Mouse (Mus musculus) E14TG2a.4 (cell line): ENCODE measurements at regions not wholly inside any gene's neighbourhood (a gene's known extent, or its start where the extent isn't known, plus 50 kb on each side); places are given as distances from the start of the nearest gene placed in this dataset.

Experiments used
- H3K27me3 ChIP-seq: 2 replicates; pipeline ENCODE4 v1.6.1; 2014; ENCODE audit warnings: low read length, control low read depth; ENCODE audit not compliant: insufficient read depth
- H3K36me3 ChIP-seq: 2 replicates; pipeline ENCODE4 v1.6.1; 2014; ENCODE audit warnings: low read length, control low read depth; ENCODE audit not compliant: insufficient read depth
- H3K4me1 ChIP-seq: replicated peaks from 2 replicates; pipeline ENCODE4 v1.6.1; 2014; ENCODE audit warnings: low read depth, low read length, control low read depth
- H3K4me3 ChIP-seq: replicated peaks from 2 replicates; pipeline ENCODE4 v1.5.1; 2014; ENCODE audit warnings: mild to moderate bottlenecking, low read length
- H3K9me3 ChIP-seq: 2 replicates; pipeline ENCODE4 v1.6.1; 2014; ENCODE audit warnings: low read length, control low read depth
- CTCF ChIP-seq: conservative IDR thresholded peaks from 2 replicates; pipeline ENCODE4 v1.5.1; 2014; ENCODE audit warnings: low read length
- NANOG ChIP-seq: IDR thresholded peaks from 2 replicates; pipeline ENCODE4 v1.6.1; 2014; ENCODE audit warnings: borderline replicate concordance, low read length, mixed read lengths
- POU5F1 ChIP-seq: IDR thresholded peaks from 2 replicates; pipeline ENCODE4 v1.6.1; 2014; ENCODE audit warnings: low read length, borderline replicate concordance

DNA sequence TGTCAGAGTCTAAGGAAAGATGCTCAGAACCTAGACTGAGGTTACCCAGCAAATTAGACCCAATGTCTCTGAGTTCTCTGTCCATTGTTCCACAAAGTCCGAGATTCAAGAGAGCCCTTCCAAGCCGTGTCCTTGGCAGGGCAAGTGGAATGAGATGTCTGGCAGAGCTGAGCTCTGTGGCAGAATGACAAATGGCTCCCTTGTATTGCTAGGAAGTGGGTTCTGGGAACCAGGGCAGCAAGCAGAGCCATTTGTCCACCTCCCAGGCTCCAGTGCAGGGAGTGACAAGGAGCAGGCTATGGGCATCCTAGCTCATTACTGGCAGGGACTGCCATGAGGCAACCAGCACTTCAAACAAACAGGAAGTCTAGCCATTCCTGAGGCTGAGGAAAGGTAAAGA is 206.3 kb upstream of the Nlrp1b start:
- peaks cover 23% of the 10 kb centered on the region for H3K9me3 ChIP-seq
- TF ChIP-seq NANOG (no peak), CTCF (no peak), POU5F1 (no peak)

DNA sequence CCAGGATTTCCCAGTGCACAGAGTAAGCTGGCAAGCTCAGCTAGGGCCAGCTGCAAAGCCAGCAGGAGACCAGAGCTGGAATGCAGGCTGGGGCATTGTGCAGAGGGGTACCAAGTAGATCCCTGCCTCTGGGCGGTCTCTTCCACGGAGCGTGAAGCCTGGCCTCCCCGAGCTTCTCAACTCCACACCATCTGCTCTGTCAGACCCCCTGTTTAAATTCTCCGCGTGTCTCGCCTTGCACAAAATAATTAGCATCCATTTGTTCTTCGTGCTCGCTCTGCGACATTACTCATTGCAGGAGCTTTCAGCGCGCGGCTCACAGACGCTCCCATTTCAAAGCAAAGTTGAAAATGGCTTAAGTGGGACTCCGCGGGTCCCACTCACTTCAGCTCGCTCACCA is 209.3 kb upstream of the Nlrp1b start:
- H3K36me3 ChIP-seq: no peaks in the 10 kb centered on the region
- H3K9me3 ChIP-seq: peaks cover 23% of the 10 kb centered on the region
- peaks cover 16% of the 10 kb centered on the region; the same call in 1 of the 2 replicates for H3K27me3 ChIP-seq
- H3K4me3 ChIP-seq: no peak overlapping the region; the same call in 1 of the 2 replicates
- H3K4me1 ChIP-seq: 0 out of 2 replicates have a peak, but pooled peaks cover 6% of the 10 kb centered on the region
- TF ChIP-seq NANOG (no peak), POU5F1 (no peak), CTCF (no peak)

More for the DNA sequence above, 206.3 kb upstream of the Nlrp1b start:
- 0 out of 2 replicates have a peak, but pooled peaks cover 8% of the 10 kb centered on the region for H3K4me1 ChIP-seq
- H3K4me3 ChIP-seq: no peak overlapping the region
- H3K36me3 ChIP-seq: no peaks in the 10 kb centered on the region
- peaks cover 16% of the 10 kb centered on the region; the same call in 1 of the 2 replicates for H3K27me3 ChIP-seq

DNA sequence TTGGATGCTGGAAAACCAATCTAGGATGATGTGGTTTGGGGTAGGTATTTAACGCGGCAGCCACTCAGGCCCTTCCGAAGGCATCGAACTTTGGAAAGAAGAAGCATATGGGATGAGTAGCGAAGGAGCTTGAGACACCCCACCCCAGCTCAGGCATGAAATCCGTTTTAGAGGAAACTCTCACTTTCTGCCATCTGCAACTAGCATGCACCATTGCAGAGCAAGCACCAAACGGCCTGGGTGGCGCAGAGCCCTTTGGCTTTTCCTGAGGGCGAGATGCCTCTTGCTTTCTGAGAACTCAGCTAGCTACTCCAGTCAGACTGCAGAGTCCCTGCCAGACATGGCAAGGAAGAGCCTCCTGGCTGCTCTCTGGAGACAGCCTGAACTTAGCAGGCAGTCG is 209.9 kb upstream of the Nlrp1b start:
- Histone ChIP-seq H3K4me1 (0 out of 2 replicates have a peak, but pooled peaks cover 6% of the 10 kb centered on the region), H3K27me3 (peaks cover 16% of the 10 kb centered on the region; the same call in 1 of the 2 replicates), H3K36me3 (no peaks in the 10 kb centered on the region), H3K4me3 (no peak overlapping the region), H3K9me3 (peaks cover 23% of the 10 kb centered on the region)
- no peak for TF ChIP-seq POU5F1
- no peak for TF ChIP-seq NANOG
- no peak for TF ChIP-seq CTCF

DNA sequence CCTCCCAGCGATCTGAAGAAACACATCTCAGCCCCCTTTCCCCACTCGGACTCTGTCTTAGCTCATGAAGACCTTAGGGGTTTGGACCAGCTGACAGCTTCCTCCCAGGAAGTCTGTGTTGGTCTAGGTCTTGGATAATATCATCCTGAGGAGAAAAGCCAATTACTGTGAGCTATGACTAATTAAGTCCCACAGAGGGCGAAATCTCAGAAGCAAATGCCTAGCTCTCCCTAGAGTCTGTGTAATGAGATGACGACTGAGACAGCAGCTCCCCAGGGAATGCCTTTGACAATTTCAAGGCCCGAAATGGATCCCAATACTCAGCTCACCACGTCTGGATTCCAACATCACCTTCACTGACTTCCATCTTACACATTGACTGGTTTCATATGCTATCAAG is 213.5 kb upstream of the Nlrp1b start:
- Histone ChIP-seq H3K4me1 (0 out of 2 replicates have a peak, but pooled peaks cover 6% of the 10 kb centered on the region), H3K9me3 (peaks cover 17% of the 10 kb centered on the region), H3K4me3 (no peak overlapping the region), H3K27me3 (peaks cover 8% of the 10 kb centered on the region; the same call in 1 of the 2 replicates), H3K36me3 (no peaks in the 10 kb centered on the region)
- TF ChIP-seq CTCF: no peak
- TF ChIP-seq POU5F1: no peak
- no peak for TF ChIP-seq NANOG

DNA sequence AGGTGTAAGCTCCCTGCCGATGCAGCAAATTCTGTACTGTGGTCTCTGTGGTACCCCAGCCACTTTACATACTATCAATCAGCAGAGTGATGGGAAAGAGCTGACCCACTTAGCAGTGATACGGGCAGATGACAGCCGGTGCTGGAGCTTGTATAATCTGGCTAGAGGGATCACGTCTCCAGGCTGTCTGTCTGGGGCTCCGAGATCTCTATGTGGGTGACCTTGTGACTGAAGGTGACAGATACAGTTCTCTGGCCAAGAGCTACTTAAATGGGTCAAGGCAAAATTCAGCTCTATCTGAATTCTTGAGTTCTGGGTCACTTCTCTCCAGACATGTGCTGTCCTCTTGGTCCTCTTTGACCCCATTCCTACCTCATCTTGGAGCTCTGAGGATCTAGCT is 216.1 kb upstream of the Nlrp1b start:
- TF ChIP-seq NANOG (no peak), POU5F1 (no peak), CTCF (no peak)
- H3K9me3 ChIP-seq: no peaks in the 10 kb centered on the region
- no peak overlapping the region for H3K4me3 ChIP-seq
- H3K27me3 ChIP-seq: no peaks in the 10 kb centered on the region
- no peaks in the 10 kb centered on the region for H3K36me3 ChIP-seq
- 0 out of 2 replicates have a peak, but pooled peaks cover 3% of the 10 kb centered on the region for H3K4me1 ChIP-seq

DNA sequence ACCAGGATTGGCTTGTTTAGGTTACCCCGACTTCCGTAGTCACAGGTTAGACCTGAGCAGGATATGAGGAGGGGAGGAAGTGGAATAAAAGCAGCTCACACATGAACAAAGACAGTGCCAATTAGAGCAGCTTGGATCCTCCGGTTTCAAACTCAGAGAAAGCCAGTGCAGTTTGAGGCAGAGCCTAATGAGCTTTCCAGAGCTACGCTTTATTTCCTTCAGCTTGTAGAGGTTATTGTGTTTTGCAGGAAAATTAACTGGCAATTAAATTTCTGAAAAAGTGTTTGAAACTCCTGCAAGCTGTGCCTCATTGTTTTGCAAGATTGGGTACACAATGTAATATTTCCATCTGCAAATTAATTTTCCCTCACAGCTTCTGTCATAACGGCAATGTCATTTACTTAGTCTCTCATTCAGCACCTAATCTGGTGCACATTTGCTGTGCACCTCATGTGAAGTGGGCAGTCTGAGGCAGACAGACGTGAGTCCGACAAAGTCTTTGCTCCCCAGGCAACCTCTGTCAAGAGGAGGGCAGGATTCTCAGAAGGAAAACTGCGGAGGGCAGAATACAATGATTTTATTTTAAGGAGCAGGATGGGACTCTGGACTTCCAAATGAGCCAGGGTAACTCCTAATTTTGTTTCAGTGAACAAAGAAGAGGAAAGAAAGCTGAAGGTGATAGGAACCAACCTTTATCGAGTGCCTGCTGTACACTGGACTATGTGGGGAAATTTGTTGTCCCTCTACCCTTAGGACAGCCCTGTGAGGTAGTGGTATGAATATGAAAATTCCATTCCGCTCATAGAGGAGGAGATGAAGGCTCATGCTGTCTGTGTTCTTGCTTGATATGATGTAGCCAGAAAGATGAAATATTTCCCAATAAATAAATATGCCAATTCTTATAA is 217.6 kb upstream of the Nlrp1b start:
- Histone ChIP-seq H3K36me3 (no peaks in the 10 kb centered on the region), H3K9me3 (no peaks in the 10 kb centered on the region), H3K4me3 (no peak overlapping the region), H3K27me3 (no peaks in the 10 kb centered on the region), H3K4me1 (no peaks in the 10 kb centered on the region)
- TF ChIP-seq CTCF: no peak
- no peak for TF ChIP-seq NANOG
- TF ChIP-seq POU5F1: no peak

DNA sequence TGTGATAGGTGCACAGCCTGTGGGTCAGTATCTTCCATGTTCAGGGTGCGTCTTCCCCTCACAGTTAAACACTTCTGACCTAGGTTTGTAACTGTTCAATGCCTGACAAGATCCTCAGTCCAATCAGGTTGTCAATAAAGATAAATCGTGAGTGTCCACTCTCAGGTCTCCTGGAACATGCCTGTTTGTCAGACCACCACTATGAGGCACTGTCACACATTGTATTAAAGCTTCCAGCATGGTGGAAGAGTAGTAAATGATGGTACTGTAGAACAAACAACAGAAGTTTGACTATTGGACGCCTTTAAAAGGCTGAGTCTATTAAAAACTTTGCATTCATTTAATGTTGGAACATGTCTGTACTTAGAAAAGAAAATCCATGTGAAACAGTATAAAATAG is 249.6 kb upstream of the Nlrp1b start:
- Histone ChIP-seq H3K4me1 (no peaks in the 10 kb centered on the region), H3K36me3 (no peaks in the 10 kb centered on the region), H3K9me3 (no peaks in the 10 kb centered on the region), H3K27me3 (peaks cover 7% of the 10 kb centered on the region; the same call in 1 of the 2 replicates), H3K4me3 (no peak overlapping the region)
- TF ChIP-seq CTCF: no peak
- TF ChIP-seq POU5F1: no peak
- no peak for TF ChIP-seq NANOG

DNA sequence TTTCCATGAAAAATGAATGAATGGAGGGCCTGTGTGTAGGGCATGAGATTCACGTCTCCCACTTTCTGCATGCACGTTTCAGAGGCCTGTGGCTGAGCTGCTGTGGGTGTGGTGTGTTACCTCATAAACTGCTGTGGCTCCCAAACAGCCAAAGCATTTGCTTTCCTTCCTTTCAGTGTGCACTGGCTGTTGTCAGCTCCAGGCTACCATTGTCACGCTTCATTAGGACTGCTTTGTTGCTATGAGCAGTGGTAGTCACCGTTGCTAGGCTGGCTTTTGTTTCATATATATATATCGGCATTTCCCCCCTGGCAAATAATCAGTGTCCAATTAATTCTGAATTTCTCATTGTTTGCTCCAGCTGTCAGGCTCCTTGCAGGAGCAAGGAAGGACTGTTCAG is 251.9 kb upstream of the Wscd1 start:
- peaks cover 20% of the 10 kb centered on the region for H3K4me1 ChIP-seq
- peaks cover 67% of the 10 kb centered on the region for H3K27me3 ChIP-seq
- peaks cover 26% of the 10 kb centered on the region for H3K9me3 ChIP-seq
- no peaks in the 10 kb centered on the region for H3K36me3 ChIP-seq
- no peak overlapping the region for H3K4me3 ChIP-seq
- TF ChIP-seq POU5F1: no peak
- TF ChIP-seq NANOG: no peak
- TF ChIP-seq CTCF: no peak

DNA sequence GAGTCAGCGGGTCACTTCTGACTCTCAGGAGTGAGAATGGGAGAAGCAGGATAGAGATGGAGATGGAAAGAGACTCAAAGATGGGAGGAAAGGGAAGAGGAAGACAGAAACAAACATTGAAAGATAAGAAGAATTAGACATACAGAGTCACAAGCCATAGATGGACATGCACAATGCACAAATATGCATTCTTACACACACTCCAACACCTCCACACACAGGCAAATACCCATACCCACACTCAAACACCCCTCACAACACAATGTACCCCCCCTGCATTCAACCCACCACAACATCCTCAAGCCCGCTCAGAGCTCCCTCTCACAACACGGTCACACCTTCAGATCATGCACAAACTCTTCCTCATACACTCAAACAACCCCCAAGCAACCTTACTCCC is 251.4 kb upstream of the Wscd1 start:
- Histone ChIP-seq H3K36me3 (no peaks in the 10 kb centered on the region), H3K9me3 (peaks cover 22% of the 10 kb centered on the region), H3K4me1 (peaks cover 24% of the 10 kb centered on the region), H3K27me3 (peaks cover 66% of the 10 kb centered on the region), H3K4me3 (no peak overlapping the region)
- no peak for TF ChIP-seq NANOG
- TF ChIP-seq CTCF: no peak
- no peak for TF ChIP-seq POU5F1
